Mouse (Mus musculus): ENCODE data around the gene Psma1.

DNA sequence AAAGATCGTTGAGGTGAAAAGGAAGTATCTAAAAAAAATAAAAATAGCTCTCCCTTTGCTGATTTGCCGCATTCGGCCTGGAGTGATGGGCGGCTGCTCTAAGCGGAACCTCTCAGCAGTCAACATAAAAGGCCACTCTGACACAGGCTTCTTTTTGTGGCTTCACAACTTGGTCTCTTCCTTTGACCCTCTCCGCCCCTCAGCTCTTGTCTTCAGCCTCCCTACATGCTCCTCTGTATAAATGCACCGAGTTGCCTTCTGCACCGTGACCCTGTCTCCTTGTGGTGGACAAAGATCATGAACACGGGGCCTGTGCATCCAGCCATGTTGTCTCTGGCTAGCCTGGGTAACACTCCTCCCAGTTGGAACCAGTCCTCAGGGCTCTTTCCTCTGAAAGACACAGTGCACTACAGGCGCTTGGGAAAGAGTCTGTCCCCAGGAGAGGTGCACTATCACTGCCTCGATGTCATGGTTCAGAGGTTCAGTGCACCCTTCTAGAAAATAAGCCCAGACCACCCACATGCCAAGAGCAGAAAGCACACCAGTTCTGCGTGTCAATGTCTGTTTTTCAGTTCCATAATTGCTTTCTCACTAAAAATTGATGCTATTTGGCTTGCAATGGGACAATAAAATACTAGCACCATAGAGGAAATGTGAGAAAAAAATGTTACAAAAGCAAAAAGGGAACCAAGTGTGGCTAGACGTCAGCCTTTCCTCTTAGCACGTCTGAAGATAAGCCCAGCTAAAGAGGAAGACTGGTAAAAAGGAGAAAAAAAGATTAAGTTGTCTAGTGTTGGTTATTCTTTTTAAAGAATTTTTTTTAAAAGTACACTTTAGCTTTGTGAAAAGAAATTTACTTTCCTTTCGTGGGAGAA is 15.8 kb upstream of the Psma1 start:
- TF ChIP-seq CTCF (conservative IDR thresholded peaks at IDR 0.05; ENCODE audit: insufficient read depth, insufficient read length, low read depth, low read length) (no peak), POLR2A (IDR thresholded peaks at IDR 0.05; ENCODE audit: low read depth, low read length) (no peak)
